Mouse (Mus musculus) embryo, embryonic 11.5 days (tissue): ENCODE measurements at regions not wholly inside any gene's neighbourhood (a gene's known extent, or its start where the extent isn't known, plus 50 kb on each side); places are given as distances from the start of the nearest gene placed in this dataset.

Experiments
- DNase-seq: peaks from one replicate; pipeline ENCODE4 v3.0.0-alpha.2; 2012; ENCODE audit warnings: low read depth, low spot score

DNA sequence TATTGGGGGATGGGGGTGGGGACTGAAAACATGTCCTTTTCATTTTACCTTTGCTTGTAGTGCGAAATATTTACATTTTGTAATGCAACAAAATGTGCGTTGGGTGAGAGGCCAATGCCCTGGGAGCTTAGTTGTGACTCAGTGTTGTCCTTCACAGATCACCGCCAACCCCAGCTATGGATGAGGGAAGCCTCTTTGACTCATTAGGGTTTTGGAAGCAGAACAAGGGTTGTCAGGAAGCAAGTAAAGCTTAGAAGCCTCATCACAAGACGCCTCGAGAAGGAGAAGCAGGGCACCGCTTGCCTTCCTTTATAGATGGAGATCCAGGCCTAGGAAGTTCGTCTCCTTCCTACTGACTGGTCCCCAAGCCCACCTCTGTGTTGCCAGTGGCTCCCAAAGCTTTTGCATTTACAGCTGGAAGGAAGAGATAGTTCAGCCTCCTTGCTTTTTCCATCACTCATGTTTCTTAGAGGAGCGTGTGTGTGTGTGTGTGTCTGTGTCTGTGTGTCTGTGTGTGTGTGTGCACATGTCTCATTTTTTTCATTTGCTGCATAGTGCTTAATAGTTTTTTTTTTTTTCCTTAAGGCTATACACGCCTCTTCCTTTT is 1297.2 kb upstream of the A1bg start:
- DNase-seq: no peak

DNA sequence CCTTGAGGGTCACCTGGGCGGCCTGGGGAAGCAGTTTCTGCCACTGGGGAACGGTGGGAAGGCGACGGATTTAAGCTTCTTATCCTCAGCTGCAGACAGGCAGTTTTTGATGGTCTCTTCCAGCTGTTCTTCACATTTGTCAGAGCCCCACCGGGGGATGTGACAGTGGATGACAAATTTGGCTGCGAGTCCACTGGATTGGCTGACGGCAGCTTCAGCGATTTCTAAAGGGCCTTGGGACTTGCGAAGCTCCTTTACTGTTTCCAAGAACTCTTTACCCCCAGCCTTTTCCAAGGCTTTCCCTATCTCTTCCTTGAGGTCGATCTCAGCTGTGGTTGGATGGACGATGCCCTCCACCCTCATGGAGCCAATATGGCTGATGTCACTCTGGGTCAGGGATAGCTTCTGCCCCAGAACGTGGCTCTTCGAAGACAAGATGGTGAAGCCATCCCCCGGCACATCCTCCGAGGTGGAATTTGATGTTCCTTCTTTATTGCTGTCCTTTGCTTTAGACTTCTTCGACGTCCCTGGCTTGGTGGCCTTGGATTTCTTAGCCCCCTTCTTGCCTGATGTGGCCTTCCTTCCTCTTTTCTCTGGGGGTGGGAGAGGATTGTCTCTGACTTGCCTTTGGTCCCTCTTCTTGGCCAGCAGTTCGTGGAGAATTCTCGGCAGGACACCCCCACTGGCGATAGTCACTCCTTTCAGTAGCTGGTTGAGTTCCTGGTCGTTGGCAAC is 1295.7 kb upstream of the A1bg start:
- no peak for DNase-seq

DNA sequence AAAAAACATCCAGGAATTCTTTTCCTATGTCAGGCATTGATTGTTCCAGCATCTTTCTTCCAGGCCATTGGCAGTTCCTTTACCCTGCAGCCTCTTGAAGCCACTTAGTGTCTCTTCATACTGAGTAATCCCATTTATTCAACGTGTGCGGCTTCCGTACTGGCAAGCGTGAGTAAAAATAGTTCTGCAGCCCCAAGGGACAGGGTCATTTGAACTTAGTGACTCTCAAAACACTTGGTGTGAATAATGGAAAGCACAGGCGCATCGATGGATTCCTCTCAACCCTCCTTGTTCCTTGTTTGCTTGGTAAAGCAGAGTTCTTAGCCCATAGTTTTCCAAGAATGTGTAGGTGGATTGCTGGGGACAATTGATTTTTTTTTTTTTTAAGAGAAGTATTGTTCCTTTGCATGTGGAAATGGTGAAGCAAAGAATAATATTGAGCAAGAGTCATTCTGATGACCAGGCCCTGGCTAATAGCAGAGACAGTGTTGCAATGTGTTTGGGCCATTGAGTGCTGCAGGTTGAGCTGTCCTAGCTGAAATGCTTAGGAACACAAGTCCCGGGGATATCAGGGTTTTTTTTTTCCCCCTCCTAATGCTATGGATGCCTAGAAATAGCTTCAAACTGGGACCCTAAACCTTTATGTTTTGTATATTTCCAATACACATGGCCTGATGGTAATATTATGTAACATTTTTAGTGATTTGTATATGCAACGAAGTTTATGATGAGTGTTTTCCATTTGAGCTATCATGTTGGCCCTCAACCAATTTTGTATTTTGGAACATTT is 1294.1 kb upstream of the A1bg start:
- DNase-seq: no peak

DNA sequence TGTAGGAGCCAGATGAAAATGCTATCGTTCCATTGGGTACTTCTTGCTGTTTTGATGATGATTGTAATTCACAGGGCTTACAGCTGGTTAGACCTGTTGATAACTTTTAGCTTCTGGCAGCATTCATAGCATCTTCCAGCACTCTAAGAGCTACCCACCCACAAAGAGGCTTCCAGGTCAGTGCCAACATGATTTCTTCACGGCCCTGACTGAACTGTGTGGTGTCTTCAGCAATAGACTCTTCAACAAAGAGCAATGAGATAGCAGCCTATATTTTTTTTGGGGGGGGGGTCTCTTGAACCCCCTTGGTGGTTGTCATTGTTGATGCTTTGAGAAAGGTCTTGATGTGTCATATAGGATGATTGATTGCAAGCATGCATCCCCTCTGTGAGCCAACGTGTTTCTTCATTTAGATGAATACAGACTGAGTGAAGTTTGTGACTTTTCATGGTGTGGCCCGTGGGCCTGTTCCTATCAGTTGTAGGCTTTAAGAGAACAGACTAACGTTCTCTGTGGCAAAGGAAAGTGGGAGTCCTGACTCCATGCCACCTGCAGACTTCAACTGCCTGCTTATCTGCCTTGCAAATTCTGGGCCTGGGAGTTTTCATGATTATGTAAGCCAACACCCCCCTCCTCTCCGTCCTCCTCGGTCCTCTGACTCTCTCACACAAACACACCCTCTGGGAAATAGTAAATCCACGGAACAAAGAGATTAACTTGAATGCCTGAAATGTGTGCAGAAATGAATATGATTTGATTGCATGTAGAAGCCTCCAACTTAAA is 1293.0 kb upstream of the A1bg start:
- DNase-seq: no peak

DNA sequence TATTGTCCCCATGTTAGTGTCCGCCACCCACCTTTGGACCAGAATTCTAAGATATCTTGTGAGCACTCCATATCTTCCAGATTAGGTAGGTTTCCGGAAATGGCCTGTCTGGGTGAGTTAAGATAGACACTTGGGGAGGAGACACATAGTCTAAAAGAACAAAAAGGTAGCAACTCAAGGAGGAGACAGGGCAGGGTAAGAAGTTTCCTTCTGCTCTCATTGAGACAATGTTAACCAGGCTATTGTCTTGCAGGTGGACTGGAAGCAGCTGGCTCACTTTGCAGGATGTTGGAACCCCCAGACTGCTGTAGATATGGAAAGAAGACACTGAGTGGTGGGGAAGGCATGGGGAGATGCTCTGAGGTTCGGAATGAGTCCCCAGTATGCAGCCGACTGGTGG is 1291.5 kb upstream of the A1bg start:
- no peak for DNase-seq

DNA sequence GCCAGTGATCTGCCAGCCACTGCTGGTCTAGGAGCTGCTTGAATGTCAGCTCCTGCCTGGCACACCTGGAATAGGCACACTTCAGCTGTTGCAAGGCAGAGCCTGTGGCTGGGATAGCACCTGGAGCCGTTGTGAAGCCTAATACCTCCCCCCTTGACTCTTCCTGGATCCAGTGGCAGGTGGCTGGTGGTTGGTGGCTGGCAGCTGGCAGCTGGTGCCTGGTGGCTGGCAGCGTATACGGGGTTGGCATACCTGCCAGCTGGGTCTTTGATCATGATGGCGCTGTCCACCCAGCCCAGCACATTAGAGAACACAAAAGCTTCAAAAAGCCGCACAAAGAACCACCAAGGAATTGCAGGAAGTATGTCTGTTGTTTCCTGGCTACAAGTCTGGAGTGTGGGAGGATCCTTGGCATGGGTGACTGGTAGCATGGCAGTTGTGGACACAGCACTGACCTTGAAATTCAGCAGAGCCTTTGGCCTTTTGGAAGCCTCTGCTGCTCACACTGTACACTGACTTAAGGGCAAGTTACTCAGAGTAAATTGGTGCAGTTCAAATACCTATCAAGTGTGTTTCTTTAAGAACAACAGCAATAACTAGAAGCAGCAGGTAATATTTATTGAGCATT is 1289.6 kb upstream of the A1bg start:
- no peak for DNase-seq

DNA sequence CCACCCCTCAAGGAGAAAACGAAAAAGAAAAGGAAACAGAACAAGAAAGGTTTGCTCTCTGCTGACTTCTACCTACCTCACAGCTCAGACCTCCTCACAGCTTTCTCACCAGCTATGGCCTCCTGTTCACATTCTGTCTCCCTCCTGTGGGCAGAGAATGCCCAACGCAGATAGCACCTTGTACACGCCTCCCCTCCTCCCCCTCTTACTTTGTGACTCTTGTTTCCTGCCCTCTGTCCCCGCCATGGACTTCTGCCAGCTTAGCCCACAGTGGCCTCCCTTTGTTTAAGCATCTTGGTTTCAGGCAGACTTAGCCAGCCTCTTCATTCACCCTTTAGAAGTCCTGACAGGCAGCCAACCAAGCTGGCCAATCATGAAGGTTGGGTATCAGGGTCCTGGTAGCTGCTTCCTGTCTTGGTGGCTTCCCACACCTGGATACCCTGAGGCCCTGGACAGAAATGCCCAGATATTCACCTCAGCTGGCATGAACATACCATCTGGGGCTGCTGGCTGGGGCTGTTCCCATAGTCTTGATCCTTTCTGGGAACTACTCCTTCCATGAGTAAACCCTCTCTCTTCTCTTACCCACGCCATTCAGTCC is 1287.2 kb upstream of the A1bg start:
- DNase-seq: no peak

DNA sequence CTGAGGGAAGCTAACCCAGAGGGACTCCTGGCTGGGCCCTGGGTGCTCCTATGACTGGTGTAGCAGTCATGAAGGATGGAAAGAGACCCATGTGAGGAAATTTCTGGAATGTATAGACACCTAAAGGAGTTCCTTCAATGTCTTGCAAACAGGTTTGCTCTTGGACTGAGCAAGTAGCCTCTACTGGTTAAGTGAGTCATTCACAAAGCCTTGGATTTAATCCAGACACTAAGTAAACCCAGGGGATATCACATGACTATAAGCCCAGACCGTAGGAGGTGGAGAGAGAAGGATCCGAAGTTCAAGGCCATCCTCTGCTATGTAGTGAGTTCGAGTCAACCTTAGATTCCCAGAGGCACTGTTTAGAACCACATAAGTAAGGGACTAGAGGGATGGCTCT is 1286.5 kb upstream of the A1bg start:
- no peak for DNase-seq

DNA sequence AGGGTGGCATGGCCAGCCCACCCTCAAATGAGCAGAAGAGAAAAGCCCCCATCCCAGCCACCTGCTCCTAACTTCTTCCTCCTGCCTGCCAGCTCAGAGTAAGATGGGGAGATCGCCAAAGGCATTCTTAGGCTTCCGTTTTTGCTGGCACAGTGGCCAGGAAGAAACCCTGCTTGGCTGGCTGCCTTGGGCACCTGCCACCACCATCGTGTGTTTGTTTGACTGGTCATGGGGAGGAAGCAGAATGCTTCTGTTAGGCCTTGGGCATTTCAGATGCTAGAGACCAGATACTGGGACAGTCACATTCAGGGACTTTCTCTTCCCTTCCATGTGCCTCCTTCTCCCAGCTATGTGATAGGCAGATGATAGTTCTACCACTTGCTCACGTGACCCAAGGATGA is 1283.7 kb upstream of the A1bg start:
- DNase-seq: no peak

DNA sequence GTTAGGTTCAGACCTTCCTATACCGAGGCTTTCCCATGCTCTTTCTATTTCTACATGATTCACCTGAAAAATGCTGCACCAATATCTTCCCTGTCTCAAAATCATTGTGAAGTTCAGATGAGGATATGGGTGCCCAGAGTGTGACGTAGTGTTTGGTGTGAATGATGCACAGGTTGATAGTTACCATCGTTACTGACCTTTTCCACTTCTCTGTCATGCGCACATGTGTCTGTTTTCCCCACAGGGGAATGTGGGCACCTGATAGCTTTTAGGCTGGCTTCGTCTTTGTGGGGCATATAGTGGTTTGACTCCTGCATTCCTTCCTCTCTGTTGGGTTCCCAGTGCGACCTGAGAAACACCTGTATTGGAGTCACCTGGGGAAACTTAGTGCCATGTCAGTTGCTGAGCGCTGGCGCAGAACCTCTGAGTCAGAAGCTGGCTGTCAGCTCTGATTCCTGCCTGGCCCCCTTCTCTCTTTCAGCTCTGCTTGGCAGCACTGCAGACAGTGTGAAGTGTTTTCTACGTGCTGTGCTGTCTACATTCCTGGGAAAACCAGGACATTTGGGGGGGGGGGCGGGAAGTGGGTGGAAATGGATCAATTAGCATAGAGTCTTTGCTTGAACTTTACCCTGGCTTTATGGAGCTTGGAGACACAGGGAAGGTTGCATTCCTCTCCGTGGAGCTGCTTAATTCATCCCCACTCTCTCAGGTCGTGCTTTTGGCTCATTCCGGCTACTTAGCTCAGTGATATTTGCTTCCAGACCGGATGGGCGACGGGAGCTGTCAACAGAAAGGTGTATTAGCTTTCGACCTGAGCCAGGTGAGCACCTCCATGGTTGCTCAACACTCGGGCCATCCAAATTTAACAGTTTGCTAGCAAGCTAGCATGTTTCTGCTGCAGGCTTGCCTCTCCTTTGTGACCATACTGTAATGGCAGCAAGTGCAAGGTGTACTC is 1281.4 kb upstream of the A1bg start:
- DNase-seq: no peak

DNA sequence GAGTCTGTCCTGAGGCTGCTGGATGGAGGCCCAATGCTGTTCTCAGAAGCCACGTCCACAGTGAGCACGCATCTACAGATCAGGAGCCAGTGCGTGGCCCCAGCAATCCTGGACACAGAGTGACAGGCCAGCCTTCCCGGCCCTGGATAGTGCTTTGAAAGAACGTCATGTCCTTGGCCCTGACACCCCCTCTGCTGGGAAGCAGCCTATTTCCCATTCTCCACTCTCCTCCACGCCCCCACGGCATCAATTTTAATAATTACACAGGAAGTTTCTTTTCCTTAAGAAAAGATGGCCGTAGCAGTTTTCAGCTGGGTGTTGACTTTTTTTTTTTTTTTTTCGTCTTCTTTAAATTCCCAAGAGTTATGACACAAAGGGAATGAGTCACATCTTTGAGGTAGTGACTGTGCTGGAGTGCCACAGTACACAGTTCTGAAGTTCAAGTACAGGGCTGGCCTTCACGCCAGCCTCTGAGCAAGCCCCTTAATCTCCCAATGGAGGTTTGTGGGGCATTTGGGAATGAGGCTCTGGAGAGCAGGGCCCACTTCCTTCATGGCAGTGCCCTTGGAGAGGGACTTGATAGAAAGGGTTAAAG is 1280.1 kb upstream of the A1bg start:
- DNase-seq: no peak

DNA sequence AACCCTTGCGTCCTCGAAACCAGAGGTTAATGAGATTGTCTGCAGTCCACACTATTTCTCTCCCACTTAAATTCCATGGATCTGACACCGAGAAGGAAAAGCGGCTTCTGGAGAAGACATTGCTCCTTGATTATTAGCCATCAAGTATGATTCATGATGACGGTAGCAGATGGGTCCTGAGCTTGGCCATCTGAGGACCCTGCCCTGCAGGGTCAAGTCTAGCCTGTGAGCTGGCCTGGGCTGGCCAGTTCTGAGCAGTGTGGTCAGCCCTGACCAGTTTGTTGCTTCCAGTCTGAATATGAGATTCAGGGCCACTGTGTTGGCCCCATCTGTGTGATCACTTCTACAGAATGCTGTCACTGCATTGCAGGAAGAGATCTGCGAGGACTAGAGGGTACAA is 1275.9 kb upstream of the A1bg start:
- DNase-seq: no peak

DNA sequence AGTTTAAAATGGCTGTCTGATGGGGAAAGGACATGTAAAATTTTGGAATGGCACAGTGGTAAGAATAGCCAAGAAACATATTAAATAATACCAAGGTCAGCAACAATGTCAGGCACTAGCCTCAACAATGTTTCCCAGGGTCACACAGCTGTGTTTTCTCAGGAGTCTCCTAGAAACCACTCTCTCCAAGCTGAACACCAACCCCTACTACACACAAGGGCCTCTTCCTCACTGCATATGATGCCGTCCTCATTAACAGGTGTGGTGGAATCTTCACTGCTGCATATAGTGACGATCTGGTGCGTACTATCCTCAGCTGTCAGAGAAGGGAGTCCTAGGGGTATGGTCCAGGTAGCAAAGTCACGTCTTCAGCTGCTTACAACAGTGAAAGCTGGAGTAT is 1275.4 kb upstream of the A1bg start:
- DNase-seq: no peak

DNA sequence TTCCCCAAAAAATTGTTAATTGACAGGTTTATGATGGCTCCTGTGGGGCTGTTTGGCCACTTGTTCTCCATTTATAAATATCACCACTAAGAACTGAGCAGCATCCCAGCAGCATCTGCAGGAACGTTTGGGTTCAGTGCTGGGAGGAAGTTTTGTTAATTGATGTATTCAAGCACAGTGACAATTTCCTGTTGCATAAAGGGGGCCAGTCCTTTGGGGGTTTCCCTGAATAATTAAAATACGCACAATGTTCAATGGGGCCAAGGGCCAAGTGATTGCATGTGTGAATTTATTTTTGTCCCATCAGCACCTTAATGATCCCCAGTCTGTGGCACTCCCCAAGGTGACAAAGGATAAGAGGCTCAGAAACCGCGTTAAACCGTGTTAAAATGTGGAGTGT is 1272.6 kb upstream of the A1bg start:
- DNase-seq: no peak

DNA sequence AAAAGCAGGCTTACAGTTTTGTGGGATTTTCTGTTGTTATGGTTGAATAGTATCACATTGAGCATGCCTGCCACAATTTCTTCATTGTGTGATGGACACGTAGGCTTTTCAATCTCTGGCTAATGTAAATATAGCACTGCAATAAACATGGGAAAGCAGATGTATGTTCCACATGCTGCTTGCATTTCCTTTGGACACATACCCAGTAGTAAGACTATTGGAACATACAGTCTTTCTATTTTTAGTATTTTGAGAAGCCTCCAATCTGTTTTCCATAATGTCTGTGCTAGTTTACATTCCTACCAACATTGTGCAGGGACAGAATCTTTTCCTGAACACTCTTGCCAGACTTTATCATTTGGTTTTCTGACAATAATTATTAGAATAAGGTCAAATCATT is 1269.9 kb upstream of the A1bg start:
- DNase-seq: no peak

DNA sequence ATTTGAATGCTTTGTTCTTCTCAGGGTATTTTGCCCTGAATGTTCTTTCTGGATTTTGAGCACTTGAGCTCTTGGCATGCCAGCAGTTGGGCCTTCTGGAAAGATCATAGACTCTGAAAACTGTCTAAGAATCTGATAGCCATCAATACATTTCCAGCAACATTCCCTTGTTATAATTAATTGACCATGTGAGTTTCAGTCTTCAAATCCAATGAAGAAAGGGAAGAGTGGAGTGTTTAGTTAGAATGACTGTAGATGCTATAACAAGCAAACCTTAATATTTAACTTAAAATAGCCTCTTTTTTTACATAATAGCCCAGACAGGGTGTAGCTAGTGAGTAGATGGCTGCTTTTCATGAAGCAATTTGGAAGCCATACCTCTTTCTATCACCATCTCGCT is 1268.8 kb upstream of the A1bg start:
- DNase-seq: no peak

DNA sequence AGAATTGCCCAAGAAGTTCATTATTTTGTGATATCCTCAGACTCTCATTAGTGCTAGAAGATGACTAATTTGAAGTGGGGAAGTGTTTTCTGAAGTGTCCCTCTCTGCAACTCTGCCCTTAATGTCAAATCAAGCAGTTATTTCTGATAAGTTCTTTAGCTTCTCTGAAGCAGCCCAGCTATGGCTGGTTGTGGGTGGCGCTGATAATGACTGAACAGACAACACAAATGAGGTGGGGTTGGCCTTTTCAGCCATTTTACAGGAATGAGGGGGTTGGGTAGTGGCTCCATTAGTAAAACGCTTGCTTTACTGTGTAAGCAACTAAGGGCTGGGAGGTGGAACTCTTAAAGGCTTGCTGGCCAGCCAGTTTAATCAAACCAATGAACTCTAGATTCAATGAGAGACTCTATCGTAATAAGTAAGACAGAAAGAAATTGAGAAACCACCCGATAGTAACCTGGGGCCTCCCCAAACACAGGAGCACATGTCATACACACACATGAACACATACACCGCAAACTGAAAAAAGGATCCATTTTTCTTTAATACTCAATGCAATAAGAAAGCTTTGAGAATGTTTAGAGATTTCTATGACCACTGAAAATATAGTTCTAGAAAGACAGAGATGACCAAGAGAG is 1268.3 kb upstream of the A1bg start:
- no peak for DNase-seq

DNA sequence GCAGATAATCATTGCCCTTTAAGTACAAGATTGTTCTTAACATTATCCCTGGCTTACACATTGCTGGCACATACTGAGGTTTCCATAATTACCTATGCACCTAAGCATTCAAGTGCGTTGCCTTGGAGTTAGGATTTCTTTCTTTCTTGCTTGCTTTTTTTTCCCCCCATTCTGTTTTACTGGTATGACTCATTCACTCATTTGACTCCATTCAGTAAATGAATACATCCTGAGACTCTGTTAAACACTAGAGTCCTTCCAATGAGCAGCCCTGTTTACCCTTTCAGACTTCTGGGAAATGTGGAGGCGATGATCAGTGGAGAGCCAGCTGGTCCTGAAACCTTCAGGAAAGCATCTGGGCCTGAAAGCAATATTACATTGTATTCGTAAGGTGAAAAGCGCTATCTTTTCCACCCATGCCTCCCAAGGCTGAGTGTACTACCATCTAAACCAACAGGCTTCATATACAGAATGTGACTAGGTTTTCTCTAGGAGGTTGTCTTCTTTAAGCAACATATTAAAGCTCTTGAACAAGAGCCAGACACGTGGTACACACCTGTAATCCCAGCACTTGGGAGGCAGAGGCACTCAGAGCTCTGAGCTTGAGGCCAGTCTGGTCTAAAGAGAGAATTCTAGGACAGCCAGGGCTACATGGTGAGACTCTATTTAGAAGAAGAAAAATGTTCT is 1267.6 kb upstream of the A1bg start:
- no peak for DNase-seq
